Mouse (Mus musculus) ES-E14 (cell line): ENCODE data around the gene Epb41l5.

ENCODE experiments used
- HCFC1 ChIP-seq: IDR thresholded peaks from 2 replicates; pipeline ENCODE4 v1.6.1; 2012; ENCODE audit warnings: low read length, inconsistent platforms, borderline replicate concordance; ENCODE audit not compliant: insufficient read depth
- MAFK ChIP-seq: IDR thresholded peaks from 2 replicates; pipeline ENCODE4 v1.6.1; 2014; ENCODE audit warnings: mild to moderate bottlenecking, low read depth, low read length, inconsistent platforms; ENCODE audit not compliant: insufficient read depth
- ZC3H11A ChIP-seq: IDR thresholded peaks from 2 replicates; pipeline ENCODE4 v1.6.1; 2012; ENCODE audit warnings: low read depth, mild to moderate bottlenecking, inconsistent platforms, low read length, borderline replicate concordance
- ZNF384 ChIP-seq: IDR thresholded peaks from 2 replicates; pipeline ENCODE4 v1.6.1; 2012; ENCODE audit warnings: low read depth, low read length, inconsistent platforms

- TF ChIP-seq ZNF384 (no peak), ZC3H11A (no peak), MAFK (no peak), HCFC1 (no peak)
Measured at GRCm38 (mm10) chr1:119495396-119495775, 153.4 kb downstream of the Epb41l5 start.
